Comparison of ENCODE assay signal across 16 mouse cellular contexts in the genomic region with DNA sequence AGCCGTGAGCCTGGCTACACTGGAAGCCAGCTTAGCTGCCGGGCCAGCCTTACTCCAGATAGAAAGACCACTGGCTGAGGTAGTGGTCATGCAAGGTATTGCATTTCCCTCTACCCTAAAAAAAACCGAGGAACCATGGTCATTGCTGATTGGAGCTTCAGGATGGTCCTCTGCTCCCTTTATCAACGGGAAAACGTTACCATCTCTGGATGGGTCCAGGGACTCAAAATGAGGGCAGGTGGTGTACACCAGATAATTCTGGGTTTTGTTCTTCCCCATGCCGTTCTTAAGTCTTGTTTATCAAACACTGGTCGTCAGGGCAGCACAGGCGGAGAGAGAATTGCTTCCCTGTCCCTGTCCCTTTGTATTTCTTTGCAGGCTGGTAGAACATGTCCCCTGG. TPM values are rescaled to one million over a fixed set of nuclear protein-coding genes. Genes with fewer than 3 reads are reported as not detected.
A peak's percentile ranks its signal among the peaks of the same experiment; 100 is the strongest.
DNase-seq lines count a peak whose midpoint lies in the region; ATAC-seq and TF ChIP-seq lines count a peak whose summit lies in the region.
"Had no signal": no experiment of that assay in that cellular context is flagged by ENCODE, and none has a peak within 500 bp of the region (broad histone marks: within the 10 kb centered on the region; RNA-seq: fewer than 3 reads in every experiment).

No protein-coding gene starts in this region.

- no peaks in the 10 kb centered on the region for H3K9me3 ChIP-seq in intestine, postnatal 0 days (ENCODE audit: control insufficient read depth)
- H3K9me3 ChIP-seq in intestine, embryonic 16.5 days (ENCODE audit: control insufficient read depth, low read length) = no peaks in the 10 kb centered on the region
- no peaks in the 10 kb centered on the region for H3K9me3 ChIP-seq in liver, embryonic 16.5 days (replicated peaks; ENCODE audit: control insufficient read depth, low read length)
- H3K9me3 ChIP-seq: embryonic facial prominence, embryonic 15.5 days; forebrain, embryonic 15.5 days; hindbrain, embryonic 15.5 days had no signal

- no peak for TF ChIP-seq EP300 in heart, adult 2 months (IDR thresholded peaks at IDR 0.05; ENCODE audit: insufficient read depth, low read depth, low read length)

- H3K79me2 ChIP-seq in heart, adult 2 months (replicated peaks; ENCODE audit: control insufficient read depth, insufficient read depth, low read length) = no peaks in the 10 kb centered on the region

- no peak overlapping the region for H3K4me2 ChIP-seq in intestine, postnatal 0 days (replicated peaks; ENCODE audit: low read depth)
- no peak overlapping the region for H3K4me2 ChIP-seq in intestine, embryonic 16.5 days (ENCODE audit: low read depth, low read length)
- H3K4me2 ChIP-seq in liver, embryonic 16.5 days (ENCODE audit: low read depth, low read length) = no peak overlapping the region
- H3K4me2 ChIP-seq: embryonic facial prominence, embryonic 15.5 days; forebrain, embryonic 15.5 days; hindbrain, embryonic 15.5 days had no signal

- H3K4me3 ChIP-seq in heart, adult 2 months = no peak overlapping the region
- H3K4me3 ChIP-seq in intestine, postnatal 0 days (ENCODE audit: low read depth, low read length) = no peak overlapping the region
- no peak overlapping the region for H3K4me3 ChIP-seq in intestine, embryonic 16.5 days (ENCODE audit: low read length)
- no peak overlapping the region for H3K4me3 ChIP-seq in liver, embryonic 16.5 days (ENCODE audit: low read depth, low read length)
- H3K4me3 ChIP-seq: embryonic facial prominence, embryonic 15.5 days; forebrain, embryonic 15.5 days; hindbrain, embryonic 15.5 days had no signal

- H3K27ac ChIP-seq in heart, adult 2 months = peak overlapping the region; percentile 68
- H3K27ac ChIP-seq in intestine, postnatal 0 days (ENCODE audit: low read depth, low read length) = no peak overlapping the region
- no peak overlapping the region for H3K27ac ChIP-seq in intestine, embryonic 16.5 days (ENCODE audit: low read length)
- peak overlapping the region; percentile 68 for H3K27ac ChIP-seq in liver, embryonic 16.5 days (ENCODE audit: low read length)
- H3K27ac ChIP-seq: embryonic facial prominence, embryonic 15.5 days; forebrain, embryonic 15.5 days; hindbrain, embryonic 15.5 days had no signal

- intact Hi-C loops in heart, adult 2 months (cut with DNase I) = loop anchor here (5.0 kb wide), 1 partner anchor 118 kb away; no protein-coding TSS in a partner anchor
- intact Hi-C loops in left cerebral cortex, postnatal 14 days (cut with DNase I) = no loop called here

- TF ChIP-seq POLR2A in heart, adult 2 months (IDR thresholded peaks at IDR 0.05; ENCODE audit: insufficient read depth, low read depth, low read length) = no peak

- H3K9ac ChIP-seq in heart, adult 2 months (ENCODE audit: low read depth, low read length) = no peak overlapping the region
- no peak overlapping the region for H3K9ac ChIP-seq in intestine, postnatal 0 days (ENCODE audit: low read depth, low read length)
- no peak overlapping the region for H3K9ac ChIP-seq in intestine, embryonic 16.5 days (ENCODE audit: low read depth, low read length)
- H3K9ac ChIP-seq in liver, embryonic 16.5 days (ENCODE audit: low read depth, low read length) = no peak overlapping the region
- H3K9ac ChIP-seq: embryonic facial prominence, embryonic 15.5 days; forebrain, embryonic 15.5 days; hindbrain, embryonic 15.5 days had no signal

- H3K4me1 ChIP-seq in heart, adult 2 months (ENCODE audit: control insufficient read depth, insufficient read depth, low read length) = peaks cover 20% of the 10 kb centered on the region
- H3K4me1 ChIP-seq in intestine, postnatal 0 days (replicated peaks; ENCODE audit: control insufficient read depth, insufficient read depth, low read length) = 0 out of 2 replicates have a peak, but pooled peaks cover 4% of the 10 kb centered on the region
- H3K4me1 ChIP-seq in intestine, embryonic 16.5 days (ENCODE audit: control insufficient read depth, insufficient read depth, low read length) = peaks cover 18% of the 10 kb centered on the region
- peaks cover 39% of the 10 kb centered on the region for H3K4me1 ChIP-seq in liver, embryonic 16.5 days (ENCODE audit: control insufficient read depth, low read depth, low read length)

- no peak for DNase-seq in heart, adult 2 months
- DNase-seq in heart, adult 9 months (ENCODE audit: low spot score in 2 of 2) = no peak
- peak; percentile 58 for DNase-seq in c-Kit-positive CD71-positive TER-119-negative erythroid progenitor cells, embryonic 14.5 days (ENCODE audit: low read depth)
- DNase-seq in left cerebral cortex, postnatal 14 days (ENCODE audit: low spot score in 2 of 2) = no peak
- no peak for DNase-seq in retina, embryonic 14.5 days (ENCODE audit: low spot score)
- DNase-seq: cerebellum, adult 18-20 months; gastrocnemius, postnatal 14 days; kidney, adult 8-10 months; thymus, adult 18-20 months had no signal

- no peak for ATAC-seq in intestine, postnatal 0 days
- no peak for ATAC-seq in intestine, embryonic 16.5 days
- ATAC-seq in liver, embryonic 16.5 days (ENCODE audit: low read depth) = peak; percentile 27
- ATAC-seq: activated CD4-positive, CD25-positive, alpha-beta regulatory T cell, adult 4 months; forebrain, embryonic 15.5 days had no signal

- H3K27me3 ChIP-seq in heart, adult 2 months (ENCODE audit: control insufficient read depth, insufficient read depth, low read length) = no peaks in the 10 kb centered on the region
- no peaks in the 10 kb centered on the region for H3K27me3 ChIP-seq in intestine, postnatal 0 days (replicated peaks; ENCODE audit: control insufficient read depth, insufficient read depth, low read length)
- no peaks in the 10 kb centered on the region for H3K27me3 ChIP-seq in intestine, embryonic 16.5 days (replicated peaks; ENCODE audit: control insufficient read depth, insufficient read depth, low read length)
- no peaks in the 10 kb centered on the region for H3K27me3 ChIP-seq in liver, embryonic 16.5 days (ENCODE audit: control insufficient read depth, insufficient read depth, low read depth, low read length)
- H3K27me3 ChIP-seq: embryonic facial prominence, embryonic 15.5 days; forebrain, embryonic 15.5 days; hindbrain, embryonic 15.5 days had no signal

- TF ChIP-seq CTCF in heart, adult 2 months (IDR thresholded peaks at IDR 0.05) = peak; percentile 22
- TF ChIP-seq CTCF in intestine, postnatal 0 days (IDR thresholded peaks at IDR 0.05; ENCODE audit: low read depth) = peak; percentile 17; the same call in 1 of the 2 replicates

- 68% methylated on average over 8 of the region's 8 CpGs for WGBS in heart, adult 2 months
- 79% methylated on average over 8 of the region's 8 CpGs for WGBS in intestine, postnatal 0 days
- 64% methylated on average over 8 of the region's 8 CpGs for WGBS in intestine, embryonic 16.5 days
- 30% methylated on average over 8 of the region's 8 CpGs for WGBS in liver, embryonic 16.5 days (ENCODE audit: insufficient replicate concordance)

- peaks cover 7% of the 10 kb centered on the region for H3K36me3 ChIP-seq in heart, adult 2 months (ENCODE audit: control insufficient read depth, insufficient read depth, low read length)
- peaks cover 3% of the 10 kb centered on the region; the same call in 1 of the 2 replicates for H3K36me3 ChIP-seq in intestine, postnatal 0 days (ENCODE audit: control insufficient read depth, insufficient read depth)
- H3K36me3 ChIP-seq in intestine, embryonic 16.5 days (ENCODE audit: control insufficient read depth, insufficient read depth, low read length) = no peaks in the 10 kb centered on the region
- H3K36me3 ChIP-seq in liver, embryonic 16.5 days (ENCODE audit: control insufficient read depth, insufficient read depth) = no peaks in the 10 kb centered on the region

RNA-seq across cellular contexts. Expression of gene Igf1r, which starts 57.0 kb away (rescaled TPM):
- 10 to 100 TPM; 12.3 to 14.4 TPM for total RNA-seq in heart, adult 2 months (2021)
- 5.6 and 7.7 TPM in 2 replicates for polyA plus RNA-seq in heart, adult 2 months (2012; rRNA removed)
- polyA plus RNA-seq in intestine, postnatal 0 days (2015; fragmentation: Nextera tagmentation; extraction: Ambion mirVana) = 5.3 and 6.4 TPM in 2 replicates
- 9.5 and 10.7 TPM in 2 replicates for polyA plus RNA-seq in intestine, embryonic 16.5 days (2015; fragmentation: Nextera tagmentation; extraction: Ambion mirVana)
- polyA plus RNA-seq in liver, embryonic 16.5 days (2015; fragmentation: Nextera tagmentation; extraction: Ambion mirVana) = 3.2 and 3.7 TPM in 2 replicates
- total RNA-seq in left cerebral cortex, postnatal 14 days (2021) = 10 to 100 TPM; 39.0 to 49.5 TPM

Comparison
In these comparisons a context has a peak if more than half of its experiments do, and no peak if none do; other contexts are left out.
1. H3K27ac ChIP-seq: peak in heart, adult 2 months (single experiment) and liver, embryonic 16.5 days (single experiment); none in intestine, postnatal 0 days (single experiment) and intestine, embryonic 16.5 days (single experiment).